Mouse (Mus musculus) myocyte (in vitro differentiated cells): ENCODE measurements at regions not wholly inside any gene's neighbourhood (a gene's known extent, or its start where the extent isn't known, plus 50 kb on each side); places are given as distances from the start of the nearest gene placed in this dataset.

Source experiments
- H3K27me3 ChIP-seq: one replicate; pipeline ENCODE4 v1.6.1; 2011; ENCODE audit not compliant: control insufficient read depth, insufficient read depth, insufficient read length
- H3K36me3 ChIP-seq: one replicate; pipeline ENCODE4 v1.6.1; 2011; ENCODE audit not compliant: control insufficient read depth, insufficient read depth
- H3K4me2 ChIP-seq: one replicate; pipeline ENCODE4 v1.6.1; 2011; ENCODE audit warnings: low read depth, control low read depth
- H3K4me3 ChIP-seq: one replicate; pipeline ENCODE4 v1.5.1; 2011; ENCODE audit warnings: mild to moderate bottlenecking, control low read depth, moderate library complexity
- H3K79me2 ChIP-seq: one replicate; pipeline ENCODE4 v1.6.1; 2011; ENCODE audit not compliant: control insufficient read depth, insufficient read depth
- H3ac ChIP-seq: one replicate; pipeline ENCODE4 v1.6.1; 2011; ENCODE audit not compliant: control insufficient read depth, insufficient read length
- CEBPB ChIP-seq: IDR thresholded peaks from 2 replicates; pipeline ENCODE4 v1.6.1; 2011; ENCODE audit warnings: mild to moderate bottlenecking, moderate library complexity; ENCODE audit not compliant: poor library complexity, insufficient read depth, severe bottlenecking
- E2F4 ChIP-seq: IDR thresholded peaks from one replicate; pipeline ENCODE4 v1.6.1; 2011; ENCODE audit warnings: mild to moderate bottlenecking, control low read depth, moderate library complexity; ENCODE audit not compliant: insufficient read depth
- MAX ChIP-seq: IDR thresholded peaks from one replicate; pipeline ENCODE4 v1.6.1; 2011; ENCODE audit warnings: low read depth, mild to moderate bottlenecking, control low read depth
- MYOD1 ChIP-seq, 3 experiments: IDR thresholded peaks; one replicate each; pipeline ENCODE4 v1.6.1; 2011; ENCODE audit warnings: control low read depth in 2 of 3, low read depth in 2 of 3, mild to moderate bottlenecking in 2 of 3, moderate library complexity in 1 of 3; ENCODE audit not compliant: insufficient read length in 2 of 3, control insufficient read depth in 1 of 3
- MYOG ChIP-seq, 3 experiments: IDR thresholded peaks; one replicate each; pipeline ENCODE4 v1.6.1; 2011; ENCODE audit warnings: control low read depth in 2 of 3, low read depth in 2 of 3, mild to moderate bottlenecking in 2 of 3; ENCODE audit not compliant: insufficient read length in 2 of 3, control insufficient read depth in 1 of 3, insufficient read depth in 1 of 3
- POLR2A ChIP-seq: IDR thresholded peaks from one replicate; pipeline ENCODE4 v1.6.1; 2011; ENCODE audit warnings: low read depth, mild to moderate bottlenecking, control low read depth, moderate library complexity; ENCODE audit not compliant: insufficient read length
- POLR2AphosphoS2 ChIP-seq: IDR thresholded peaks from one replicate; pipeline ENCODE4 v1.6.1; 2011; ENCODE audit warnings: low read depth, control low read depth; ENCODE audit not compliant: insufficient read length
- REST ChIP-seq: IDR thresholded peaks from one replicate; pipeline ENCODE4 v1.6.1; 2011; ENCODE audit warnings: mild to moderate bottlenecking, control low read depth, moderate library complexity; ENCODE audit not compliant: insufficient read depth, insufficient read length
- SRF ChIP-seq: IDR thresholded peaks from one replicate; pipeline ENCODE4 v1.6.1; 2011; ENCODE audit warnings: low read depth; ENCODE audit not compliant: control insufficient read depth, insufficient read length
- TCF12 ChIP-seq: IDR thresholded peaks from one replicate; pipeline ENCODE4 v1.6.1; 2011; ENCODE audit warnings: mild to moderate bottlenecking, control low read depth; ENCODE audit not compliant: poor library complexity, insufficient read depth, severe bottlenecking
- TCF3 ChIP-seq: IDR thresholded peaks from one replicate; pipeline ENCODE4 v1.6.1; 2011; ENCODE audit warnings: low read depth, control low read depth; ENCODE audit not compliant: insufficient read length
- USF1 ChIP-seq: IDR thresholded peaks from one replicate; pipeline ENCODE4 v1.6.1; 2011; ENCODE audit warnings: low read depth, mild to moderate bottlenecking, control low read depth, moderate library complexity

DNA sequence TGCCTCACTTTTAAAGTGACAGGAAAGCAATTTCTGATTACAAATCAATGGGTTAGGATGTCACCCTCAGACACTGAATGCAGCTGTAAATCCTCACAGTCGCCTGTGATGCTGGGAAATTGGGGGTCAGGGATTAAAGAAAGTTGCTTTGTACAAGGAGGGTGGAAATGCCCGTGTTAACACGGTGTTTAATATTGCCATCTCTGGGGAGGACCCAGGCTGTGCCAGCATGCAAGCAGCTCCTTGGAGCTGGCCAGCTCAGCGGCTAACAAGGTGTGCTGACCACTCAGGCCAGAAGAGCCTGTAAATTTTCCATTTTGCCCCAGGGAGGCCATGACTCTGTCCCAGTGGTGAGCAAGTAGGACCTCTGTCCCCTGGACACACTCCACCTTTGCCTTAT is 522.5 kb upstream of the Sall1 start:
- TF ChIP-seq TCF3 (no peak), POLR2AphosphoS2 (no peak), SRF (no peak), CEBPB (no peak), POLR2A (no peak), REST (no peak), MAX (no peak), E2F4 (no peak), USF1 (no peak), TCF12 (no peak), MYOG (IDR thresholded peaks at IDR 0.05; ENCODE audit: control insufficient read depth in 1 of 3, insufficient read depth in 1 of 3, insufficient read length in 2 of 3, low read depth in 2 of 3) (no peak), MYOD1 (IDR thresholded peaks at IDR 0.05; ENCODE audit: control insufficient read depth in 1 of 3, insufficient read length in 2 of 3, low read depth in 2 of 3) (no peak)
- Histone ChIP-seq H3K27me3 (no peaks in the 10 kb centered on the region), H3K36me3 (no peaks in the 10 kb centered on the region), H3K4me2 (no peak overlapping the region), H3ac (no peak overlapping the region), H3K79me2 (no peaks in the 10 kb centered on the region), H3K4me3 (no peak overlapping the region)

- H3K4me3 ChIP-seq, result no peak overlapping the region
- H3K36me3 ChIP-seq, result no peaks in the 10 kb centered on the region
- TF ChIP-seq MYOD1 (IDR thresholded peaks at IDR 0.05; ENCODE audit: control insufficient read depth in 1 of 3, insufficient read length in 2 of 3, low read depth in 2 of 3) (no peak), CEBPB (no peak), USF1 (no peak), POLR2AphosphoS2 (no peak), E2F4 (no peak), MYOG (IDR thresholded peaks at IDR 0.05; ENCODE audit: control insufficient read depth in 1 of 3, insufficient read depth in 1 of 3, insufficient read length in 2 of 3, low read depth in 2 of 3) (no peak), POLR2A (no peak), REST (no peak), SRF (no peak), MAX (no peak), TCF12 (no peak), TCF3 (no peak)
- no peaks in the 10 kb centered on the region for H3K27me3 ChIP-seq
- H3K4me2 ChIP-seq, result no peak overlapping the region
- H3K79me2 ChIP-seq, result no peaks in the 10 kb centered on the region
- H3ac ChIP-seq, result no peak overlapping the region
Observed at GRCm38 (mm10) chr8:89565147-89565826, 521.3 kb upstream of the Sall1 start.

GRCm38 (mm10) chr8:89563544-89563943 is 519.6 kb upstream of the Sall1 start:
- H3ac ChIP-seq, result no peak overlapping the region
- no peaks in the 10 kb centered on the region for H3K36me3 ChIP-seq
- H3K4me2 ChIP-seq, result no peak overlapping the region
- no peak overlapping the region for H3K4me3 ChIP-seq
- H3K79me2 ChIP-seq, result no peaks in the 10 kb centered on the region
- no peaks in the 10 kb centered on the region for H3K27me3 ChIP-seq
- TF ChIP-seq MYOD1 (IDR thresholded peaks at IDR 0.05; ENCODE audit: control insufficient read depth in 1 of 3, insufficient read length in 2 of 3, low read depth in 2 of 3) (no peak), POLR2AphosphoS2 (no peak), SRF (no peak), MAX (no peak), USF1 (no peak), REST (no peak), POLR2A (no peak)

- Histone ChIP-seq H3K4me3 (no peak overlapping the region), H3K27me3 (no peaks in the 10 kb centered on the region), H3K36me3 (no peaks in the 10 kb centered on the region), H3K79me2 (no peaks in the 10 kb centered on the region), H3K4me2 (no peak overlapping the region), H3ac (no peak overlapping the region)
- TF ChIP-seq MAX (no peak), USF1 (no peak), MYOD1 (IDR thresholded peaks at IDR 0.05; ENCODE audit: control insufficient read depth in 1 of 3, insufficient read length in 2 of 3, low read depth in 2 of 3) (no peak), POLR2AphosphoS2 (no peak), POLR2A (no peak), SRF (no peak), REST (no peak), MYOG (IDR thresholded peaks at IDR 0.05; ENCODE audit: control insufficient read depth in 1 of 3, insufficient read depth in 1 of 3, insufficient read length in 2 of 3, low read depth in 2 of 3) (no peak), CEBPB (no peak), E2F4 (no peak)
Observed at GRCm38 (mm10) chr8:89562597-89562996, 518.6 kb upstream of the Sall1 start.
